Mouse (Mus musculus): ENCODE measurements around the gene Gm47289.

The Gm47289 gene

GRCm38 (mm10) chr9:119160689-119161088, 1.7 kb downstream of the Gm47289 start:
- DNase-seq = no peak

GRCm38 (mm10) chr9:119164743-119165142, 5.8 kb downstream of the Gm47289 start:
- DNase-seq = no peak

- no peak for DNase-seq
Observed at GRCm38 (mm10) chr9:119165548-119165947, 6.6 kb downstream of the Gm47289 start.

GRCm38 (mm10) chr9:119167608-119168007, 8.6 kb downstream of the Gm47289 start:
- no peak for DNase-seq

- no peak for DNase-seq
Observed at GRCm38 (mm10) chr9:119179292-119179691, 20.3 kb downstream of the Gm47289 start.

- no peak for DNase-seq
Observed at GRCm38 (mm10) chr9:119181241-119181728, 22.3 kb downstream of the Gm47289 start.

GRCm38 (mm10) chr9:119192202-119192990, 33.4 kb downstream of the Gm47289 start:
- DNase-seq = peak; percentile 7

GRCm38 (mm10) chr9:119199151-119199861, 40.3 kb downstream of the Gm47289 start:
- no peak for DNase-seq

GRCm38 (mm10) chr9:119201653-119202052, 42.7 kb downstream of the Gm47289 start:
- no peak for DNase-seq

GRCm38 (mm10) chr9:119203617-119204016, 44.7 kb downstream of the Gm47289 start:
- no peak for DNase-seq

GRCm38 (mm10) chr9:119205756-119206155, 46.8 kb downstream of the Gm47289 start:
- no peak for DNase-seq

GRCm38 (mm10) chr9:119206666-119207065, 47.7 kb downstream of the Gm47289 start:
- no peak for DNase-seq

- no peak for DNase-seq
Observed at GRCm38 (mm10) chr9:119207113-119207512, 48.2 kb downstream of the Gm47289 start.

GRCm38 (mm10) chr9:119208998-119209397, 50.0 kb downstream of the Gm47289 start, which contains the start of gene Slc22a13:
Slc22a13 (minus strand) TSS chr9:119209098.
- DNase-seq = no peak

Measured in cerebellum, adult 11-12 months (tissue).